Mouse (Mus musculus) limb, embryonic 14.5 days (tissue): ENCODE data around the gene Il6ra. TPM values are rescaled to one million over a fixed set of nuclear protein-coding genes. Genes with fewer than 3 reads are reported as not detected.

Experiments
- ATAC-seq: fragments of 200-750 bp; cut with Nextera tagmentation; 2 replicates; pipeline ENCODE4 v1.8.0; 2017; ENCODE audit warnings: low read depth, moderate number of reproducible peaks, moderate TSS enrichment; ENCODE audit not compliant: low FRiP score
- DNase-seq: peaks from one replicate; pipeline ENCODE4 v3.0.0-alpha.2; 2015; ENCODE audit warnings: low spot score
- H3K27ac ChIP-seq: fragments of 300-500 bp; sonication (generic); replicated peaks from 2 replicates; pipeline ENCODE4 v1.5.1; 2014; ENCODE audit warnings: low read depth, mild to moderate bottlenecking, low read length, moderate library complexity, mixed read lengths
- H3K27me3 ChIP-seq: fragments of 300-500 bp; sonication (generic); 2 replicates; pipeline ENCODE4 v1.6.1; 2014; ENCODE audit warnings: low read length, mixed read lengths; ENCODE audit not compliant: control insufficient read depth, insufficient read depth
- H3K36me3 ChIP-seq: fragments of 300-500 bp; sonication (generic); 2 replicates; pipeline ENCODE4 v1.6.1; 2014; ENCODE audit warnings: mild to moderate bottlenecking, low read length, moderate library complexity, mixed read lengths; ENCODE audit not compliant: control insufficient read depth, insufficient read depth
- H3K4me1 ChIP-seq: fragments of 300-500 bp; sonication (generic); 2 replicates; pipeline ENCODE4 v1.6.1; 2014; ENCODE audit warnings: antibody characterized with exemption, low read length, mixed read lengths; ENCODE audit not compliant: control insufficient read depth, insufficient read depth
- H3K4me2 ChIP-seq: fragments of 300-500 bp; sonication (generic); replicated peaks from 2 replicates; pipeline ENCODE4 v1.6.1; 2014; ENCODE audit warnings: low read depth, mild to moderate bottlenecking, low read length, moderate library complexity; ENCODE audit not compliant: severe bottlenecking
- H3K4me3 ChIP-seq: fragments of 300-500 bp; sonication (generic); replicated peaks from 2 replicates; pipeline ENCODE4 v1.5.1; 2014; ENCODE audit warnings: low read length
- H3K9ac ChIP-seq: fragments of 300-500 bp; sonication (generic); 2 replicates; pipeline ENCODE4 v1.6.1; 2014; ENCODE audit warnings: mild to moderate bottlenecking, low read depth, low read length, moderate library complexity; ENCODE audit not compliant: severe bottlenecking
- H3K9me3 ChIP-seq: fragments of 300-500 bp; sonication (generic); 2 replicates; pipeline ENCODE4 v1.6.1; 2016; ENCODE audit warnings: low read length; ENCODE audit not compliant: control insufficient read depth
- POLR2A ChIP-seq: fragments of 200-500 bp; IDR thresholded peaks from 2 replicates; pipeline ENCODE4 v1.8.0; 2012; ENCODE audit warnings: inconsistent platforms, mild to moderate bottlenecking, moderate library complexity, borderline replicate concordance; ENCODE audit not compliant: insufficient read depth, insufficient read length; ENCODE audit errors: extremely low read depth
- WGBS: fragments of 180-500 bp; shearing (Covaris S2); extraction: QIAGEN DNeasy Blood & Tissue Kit; methylation state at CpG from one replicate; pipeline ENCODE4 v1.1.7; 2014; 5-methylcytosine and 5-hydroxymethylcytosine counted together
- polyA plus RNA-seq, 2 experiments: library from polyadenylated mRNA; depleted of rRNA in 1 of 2; stranded (reverse) in 1 of 2; unstranded in 1 of 2; fragments of >200 nt; fragmentation: Nextera tagmentation in 1 of 2; extraction: Ambion mirVana in 1 of 2; gene quantifications; 2 replicates each; pipeline versions ENCODE4 v1.2.1 to v1.2.3; 2012 to 2014

The Il6ra gene
- polyA plus RNA-seq, 2 experiments, result 1.2 to 1.3 TPM

- 0 out of 2 replicates have a peak, but pooled peaks cover 5% of the 10 kb centered on the region for H3K4me1 ChIP-seq
- H3K36me3 ChIP-seq, result no peaks in the 10 kb centered on the region
- no peak overlapping the region for H3K27ac ChIP-seq
- no peak overlapping the region for H3K4me3 ChIP-seq
- no peaks in the 10 kb centered on the region for H3K9me3 ChIP-seq
- H3K9ac ChIP-seq, result no peak overlapping the region
- no peaks in the 10 kb centered on the region for H3K27me3 ChIP-seq
- DNase-seq, result no peak
- H3K4me2 ChIP-seq, result no peak overlapping the region
- no peak for ATAC-seq
- TF ChIP-seq POLR2A, result no peak
- WGBS, result 25% methylated on average over 4 of the region's 4 CpGs
These were observed 51.9 kb downstream of the Il6ra start for GRCm38 (mm10) chr3:89861070-89861469.

DNA sequence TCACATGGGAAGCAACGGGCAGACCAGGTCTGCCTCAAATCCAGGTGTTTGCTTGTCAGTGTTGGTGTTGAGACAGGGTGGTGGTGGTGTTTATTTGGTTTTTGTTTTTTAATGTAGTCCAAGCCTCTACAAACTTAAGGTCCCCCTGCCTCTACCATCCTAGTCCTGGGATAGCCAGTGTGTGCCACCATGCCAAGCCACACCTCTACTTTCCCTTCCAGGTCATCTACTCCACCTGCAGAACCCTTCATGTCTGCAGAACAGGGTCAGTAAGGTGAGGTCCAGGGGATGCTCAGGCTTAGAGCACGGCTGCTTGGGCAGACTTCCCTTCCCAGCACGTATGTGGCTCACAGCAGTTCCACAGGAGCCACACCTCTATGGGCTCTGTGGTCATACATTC is 52.7 kb downstream of the Il6ra start:
- WGBS, result 75% methylated on average over 3 of the region's 3 CpGs
- H3K36me3 ChIP-seq, result no peaks in the 10 kb centered on the region
- no peak overlapping the region for H3K4me2 ChIP-seq
- H3K27ac ChIP-seq, result no peak overlapping the region
- H3K4me3 ChIP-seq, result no peak overlapping the region
- no peak overlapping the region for H3K9ac ChIP-seq
- no peak for TF ChIP-seq POLR2A
- H3K27me3 ChIP-seq, result no peaks in the 10 kb centered on the region
- DNase-seq, result no peak
- ATAC-seq, result no peak
- no peaks in the 10 kb centered on the region for H3K9me3 ChIP-seq
- H3K4me1 ChIP-seq, result 0 out of 2 replicates have a peak, but pooled peaks cover 5% of the 10 kb centered on the region

DNA sequence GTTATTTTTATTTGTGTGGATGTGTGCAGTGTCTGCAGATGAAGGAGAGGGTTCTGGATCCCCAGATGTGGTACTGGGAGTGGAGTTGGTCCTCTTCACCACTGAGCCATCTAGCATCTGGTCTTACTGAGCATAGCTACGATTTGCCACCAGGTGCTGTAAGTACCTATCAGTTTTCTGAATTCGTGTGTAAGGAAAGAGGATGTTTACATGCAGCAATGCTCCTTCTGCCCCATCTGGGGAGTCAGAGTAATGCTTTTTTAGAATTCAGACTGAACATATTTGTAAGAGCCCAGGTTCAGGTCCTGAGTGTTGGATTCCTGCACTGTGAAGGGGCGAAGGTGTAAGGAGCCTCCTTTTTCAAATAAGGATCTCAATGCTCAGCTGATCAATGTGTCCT is 53.1 kb downstream of the Il6ra start:
- no peak overlapping the region for H3K4me3 ChIP-seq
- no peak for TF ChIP-seq POLR2A
- no peak overlapping the region for H3K27ac ChIP-seq
- WGBS, result 60% methylated on average over 3 of the region's 3 CpGs
- H3K4me2 ChIP-seq, result no peak overlapping the region
- H3K4me1 ChIP-seq, result 0 out of 2 replicates have a peak, but pooled peaks cover 5% of the 10 kb centered on the region
- no peaks in the 10 kb centered on the region for H3K9me3 ChIP-seq
- DNase-seq (no peak), ATAC-seq (no peak)
- no peaks in the 10 kb centered on the region for H3K36me3 ChIP-seq
- H3K9ac ChIP-seq, result no peak overlapping the region
- no peaks in the 10 kb centered on the region for H3K27me3 ChIP-seq

DNA sequence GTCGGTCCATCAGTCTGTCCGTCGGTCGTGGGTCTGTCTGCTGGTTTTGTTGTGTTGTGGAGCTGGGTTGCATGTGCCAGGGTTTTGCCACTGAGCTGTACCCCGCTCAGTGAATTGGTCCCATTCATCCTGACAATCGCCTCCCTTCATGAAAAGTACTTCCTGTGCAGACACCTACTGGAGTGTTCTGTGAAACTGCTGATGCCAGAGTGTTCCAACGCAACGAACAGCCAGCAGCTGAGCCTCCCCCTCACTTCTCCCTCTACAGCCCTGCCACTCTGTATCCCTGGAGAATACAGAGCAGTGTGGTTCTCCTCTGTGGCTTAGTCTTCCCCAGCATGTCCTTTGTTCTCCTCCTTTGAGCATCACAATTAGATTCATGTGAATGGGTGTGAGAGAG is 54.1 kb downstream of the Il6ra start:
- no peak overlapping the region for H3K4me2 ChIP-seq
- TF ChIP-seq POLR2A, result no peak
- WGBS, result 71% methylated on average over 8 of the region's 8 CpGs

DNA sequence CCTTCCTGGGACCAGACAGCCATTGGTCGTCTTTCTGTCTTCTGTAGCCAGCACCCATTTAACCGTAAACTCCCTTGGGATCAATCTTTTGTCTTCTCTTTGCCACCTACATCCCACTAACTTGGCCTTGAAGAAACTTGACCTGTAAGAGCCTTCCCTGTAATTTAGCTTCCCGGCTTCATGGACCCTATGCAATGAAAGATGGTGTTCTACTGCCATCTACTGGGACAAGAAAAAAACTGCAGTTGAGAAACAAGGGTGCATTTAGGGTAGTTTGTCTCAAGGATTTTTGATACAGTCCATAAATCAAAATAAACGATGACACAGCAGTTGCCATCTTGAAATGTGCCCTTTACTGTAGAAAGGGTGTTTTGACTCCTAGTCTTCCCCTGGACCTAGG is 54.9 kb downstream of the Il6ra start:
- Histone ChIP-seq H3K36me3 (peaks cover 3% of the 10 kb centered on the region; the same call in 1 of the 2 replicates), H3K27me3 (no peaks in the 10 kb centered on the region), H3K4me3 (no peak overlapping the region), H3K9ac (no peak overlapping the region), H3K4me2 (no peak overlapping the region), H3K4me1 (0 out of 2 replicates have a peak, but pooled peaks cover 5% of the 10 kb centered on the region), H3K27ac (no peak overlapping the region), H3K9me3 (no peaks in the 10 kb centered on the region)
- DNase-seq, result peak; percentile 67
- no peak for TF ChIP-seq POLR2A
- 11% methylated on average over 4 of the region's 4 CpGs for WGBS
- peak; percentile 65; the same call in 1 of the 2 replicates for ATAC-seq

More for the DNA sequence above, 54.1 kb downstream of the Il6ra start:
- Histone ChIP-seq H3K27ac (no peak overlapping the region), H3K4me1 (0 out of 2 replicates have a peak, but pooled peaks cover 5% of the 10 kb centered on the region), H3K36me3 (peaks cover 3% of the 10 kb centered on the region; the same call in 1 of the 2 replicates), H3K4me3 (no peak overlapping the region), H3K9me3 (no peaks in the 10 kb centered on the region), H3K27me3 (no peaks in the 10 kb centered on the region), H3K9ac (no peak overlapping the region)
- no peak for ATAC-seq
- DNase-seq, result no peak

DNA sequence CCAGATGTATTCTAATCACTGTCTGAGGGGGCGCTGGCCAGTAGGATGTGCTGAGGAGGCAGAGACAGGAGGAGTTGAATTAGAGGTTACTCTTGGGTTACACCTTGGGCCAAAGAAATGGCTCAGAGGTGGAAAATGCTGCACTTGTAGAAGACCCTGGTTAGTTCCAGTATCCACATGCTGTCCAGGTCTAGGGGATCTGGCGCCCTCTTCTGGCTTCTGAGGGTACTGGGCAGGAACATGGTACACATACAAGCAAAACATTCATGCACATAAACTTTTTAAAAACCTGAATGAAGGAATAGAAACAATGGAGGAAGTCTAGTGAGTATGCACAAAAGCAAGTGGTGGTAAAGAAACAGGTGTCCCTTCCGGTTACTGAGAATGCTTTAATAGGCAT is 55.6 kb downstream of the Il6ra start:
- Histone ChIP-seq H3K4me3 (no peak overlapping the region), H3K9me3 (no peaks in the 10 kb centered on the region), H3K36me3 (peaks cover 3% of the 10 kb centered on the region; the same call in 1 of the 2 replicates), H3K27me3 (no peaks in the 10 kb centered on the region), H3K27ac (no peak overlapping the region), H3K9ac (no peak overlapping the region), H3K4me1 (0 out of 2 replicates have a peak, but pooled peaks cover 5% of the 10 kb centered on the region), H3K4me2 (no peak overlapping the region)
- DNase-seq, result no peak
- TF ChIP-seq POLR2A, result no peak
- WGBS, result 79% methylated on average over 3 of the region's 3 CpGs
- no peak for ATAC-seq
